Mouse (Mus musculus): ENCODE measurements at regions not wholly inside any gene's neighbourhood (a gene's known extent, or its start where the extent isn't known, plus 50 kb on each side); places are given as distances from the start of the nearest gene placed in this dataset.

- no peak for ATAC-seq
Measured at GRCm38 (mm10) chr2:46570416-46570815, 1453.2 kb upstream of the Zeb2 start.

DNA sequence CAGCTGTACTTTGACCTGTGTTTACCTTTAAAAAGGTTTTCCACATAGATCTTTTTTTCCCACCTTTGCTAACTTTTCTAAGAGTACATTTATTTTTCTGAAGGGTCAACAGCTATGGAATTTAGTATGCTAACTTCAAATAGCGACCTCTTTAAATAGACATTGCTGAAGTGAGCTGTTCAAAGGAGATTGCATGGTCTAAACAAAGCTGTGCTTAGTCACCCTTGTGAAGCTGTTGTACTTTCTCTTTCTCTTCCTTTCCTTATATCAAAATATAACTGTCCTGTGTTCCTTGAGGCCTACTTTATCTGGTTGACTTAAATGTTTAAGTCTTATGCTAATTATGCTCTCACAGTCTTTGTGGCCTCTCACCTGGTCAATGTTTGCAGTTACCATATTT is 1416.2 kb upstream of the Zeb2 start:
- DNase-seq (ENCODE audit: low read depth, low spot score), result no peak
- in situ Hi-C loops (cut with MboI; ENCODE audit: low pct_unique_long_range_greater_than_20kb), result no loop called here
- ChIA-PET POLR2A (interaction anchor here (1.0 kb wide), 1 partner anchor 8 kb away, joined by 4 read pairs; no protein-coding TSS in a partner anchor), CTCF (no interaction called here)
- no peak for TF ChIP-seq CTCF (IDR thresholded peaks at IDR 0.05)
- H3K27me3 ChIP-seq, result no peaks in the 10 kb centered on the region
- no peak for ATAC-seq

More at GRCm38 (mm10) chr2:46570416-46570815, 1453.2 kb upstream of the Zeb2 start:
- ChIA-PET POLR2A (no interaction called here), CTCF (no interaction called here)
- TF ChIP-seq CTCF (IDR thresholded peaks at IDR 0.05), result no peak
- H3K27me3 ChIP-seq, result no peaks in the 10 kb centered on the region
- no peak for DNase-seq (ENCODE audit: low read depth, low spot score)
- in situ Hi-C loops (cut with MboI; ENCODE audit: low pct_unique_long_range_greater_than_20kb), result no loop called here

DNA sequence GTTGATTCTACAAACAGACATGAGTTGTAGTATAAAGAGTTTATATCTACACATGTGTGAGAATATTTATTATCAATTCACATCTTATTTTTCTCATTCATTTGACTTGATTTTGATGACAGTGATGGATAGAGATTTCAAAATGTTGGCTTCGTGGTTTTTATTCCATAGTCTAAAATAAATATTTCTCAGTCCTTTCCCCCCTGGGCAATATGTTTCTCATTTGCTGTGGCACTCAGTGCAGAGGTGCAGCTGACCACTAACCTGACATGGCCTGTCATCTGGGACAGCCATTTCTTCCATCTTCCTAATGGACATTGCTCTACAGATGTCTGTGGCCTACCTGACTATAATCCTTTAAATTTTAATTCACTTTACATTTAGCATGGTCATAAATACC is 1413.5 kb upstream of the Zeb2 start:
- POLR2A ChIA-PET, result no interaction called here
- ATAC-seq (no peak), DNase-seq (ENCODE audit: low read depth, low spot score) (no peak)
- no peak for TF ChIP-seq CTCF (IDR thresholded peaks at IDR 0.05)
- in situ Hi-C loops (cut with MboI; ENCODE audit: low pct_unique_long_range_greater_than_20kb), result no loop called here
- no peaks in the 10 kb centered on the region for H3K27me3 ChIP-seq
- CTCF ChIA-PET, result no interaction called here

- DNase-seq (ENCODE audit: low read depth, low spot score), result no peak
- in situ Hi-C loops (cut with MboI; ENCODE audit: low pct_unique_long_range_greater_than_20kb), result no loop called here
- ChIA-PET CTCF (interaction anchor here (1.0 kb wide), 1 partner anchor 10 kb away, joined by 3 read pairs; no protein-coding TSS in a partner anchor), POLR2A (no interaction called here)
- TF ChIP-seq CTCF (IDR thresholded peaks at IDR 0.05), result no peak
- no peaks in the 10 kb centered on the region for H3K27me3 ChIP-seq
- no peak for ATAC-seq
Measured at GRCm38 (mm10) chr2:46525223-46525622, 1408.0 kb upstream of the Zeb2 start.

DNA sequence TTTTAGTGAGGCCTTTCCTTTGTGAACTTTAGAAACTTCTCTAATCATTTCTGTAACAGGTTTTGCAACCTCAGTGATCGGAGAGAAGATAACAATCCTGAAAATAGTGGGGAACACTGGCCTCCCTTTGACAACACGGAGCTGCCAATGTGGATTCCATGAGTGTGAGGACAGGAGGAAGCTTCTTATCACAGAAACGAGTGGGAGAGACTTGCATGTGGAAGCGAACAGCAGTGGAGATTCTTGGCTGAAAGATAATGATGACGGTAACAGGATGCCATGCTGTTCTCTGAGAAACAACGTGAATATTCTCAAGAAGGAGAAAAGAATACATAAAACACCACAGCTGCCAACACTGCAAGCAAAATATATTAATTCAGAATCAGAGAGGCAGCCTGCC is 1407.4 kb upstream of the Zeb2 start:
- DNase-seq (ENCODE audit: low read depth, low spot score) (no peak), ATAC-seq (no peak)
- no peak for TF ChIP-seq CTCF (IDR thresholded peaks at IDR 0.05)
- ChIA-PET POLR2A (no interaction called here), CTCF (interaction anchor here (1.0 kb wide), 1 partner anchor 11 kb away, joined by 3 read pairs; no protein-coding TSS in a partner anchor)
- H3K27me3 ChIP-seq, result no peaks in the 10 kb centered on the region
- in situ Hi-C loops (cut with MboI; ENCODE audit: low pct_unique_long_range_greater_than_20kb), result no loop called here

DNA sequence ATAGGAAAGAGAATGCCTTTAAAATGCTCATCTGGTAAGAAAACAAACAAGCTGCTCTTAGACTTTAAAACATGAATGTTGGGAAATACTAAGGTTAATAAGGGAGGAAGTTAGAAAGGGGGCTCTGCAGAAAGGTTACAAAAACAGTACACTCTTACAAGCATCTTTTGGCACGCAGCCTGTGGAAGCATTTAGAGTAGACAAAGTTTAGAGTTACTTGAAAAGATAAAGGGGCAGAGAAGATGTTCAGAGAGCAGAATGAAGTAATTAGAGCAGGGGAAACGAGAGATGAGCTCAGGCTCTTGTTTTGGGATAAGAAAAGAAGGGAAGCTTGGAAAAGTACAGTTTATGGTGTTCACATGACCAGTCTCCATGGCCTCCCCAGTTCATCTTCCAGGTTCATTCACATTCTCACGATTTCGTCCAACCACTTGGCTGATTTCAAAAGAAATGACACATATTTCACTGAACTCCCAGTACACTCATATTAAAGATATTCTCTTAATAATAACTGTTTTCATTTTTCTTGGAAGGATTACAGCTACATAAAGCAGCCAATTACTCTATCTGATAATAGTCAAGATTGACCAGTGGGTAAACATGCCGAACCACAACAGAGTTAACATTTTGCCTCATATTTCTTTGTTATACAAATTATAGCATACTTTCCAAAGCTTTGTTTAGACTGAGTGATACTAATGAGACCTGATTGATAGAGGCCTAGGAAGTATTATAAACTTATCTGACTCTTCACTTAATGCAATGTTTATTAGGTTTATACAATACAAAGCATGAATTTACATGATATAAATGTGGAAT is 1404.2 kb upstream of the Zeb2 start:
- H3K27me3 ChIP-seq, result no peaks in the 10 kb centered on the region
- no peak for ATAC-seq
- no peak for TF ChIP-seq CTCF (IDR thresholded peaks at IDR 0.05)
- DNase-seq (ENCODE audit: low read depth, low spot score), result no peak
- in situ Hi-C loops (cut with MboI; ENCODE audit: low pct_unique_long_range_greater_than_20kb), result no loop called here
- ChIA-PET CTCF (interaction anchor here (0.8 kb wide), 1 partner anchor 22 kb away, joined by 3 read pairs; no protein-coding TSS in a partner anchor), POLR2A (no interaction called here)

- POLR2A ChIA-PET, result no interaction called here
Measured at GRCm38 (mm10) chr2:46512237-46513028, 1395.2 kb upstream of the Zeb2 start.

GRCm38 (mm10) chr2:46506951-46507350 is 1389.8 kb upstream of the Zeb2 start:
- POLR2A ChIA-PET, result no interaction called here
- TF ChIP-seq CTCF (IDR thresholded peaks at IDR 0.05), result no peak
- DNase-seq (ENCODE audit: low read depth, low spot score), result no peak
- in situ Hi-C loops (cut with MboI; ENCODE audit: low pct_unique_long_range_greater_than_20kb), result no loop called here
- no peaks in the 10 kb centered on the region for H3K27me3 ChIP-seq
- ATAC-seq, result no peak
- CTCF ChIA-PET, result no interaction called here

More at GRCm38 (mm10) chr2:46512237-46513028, 1395.2 kb upstream of the Zeb2 start:
- DNase-seq (ENCODE audit: low read depth, low spot score) (no peak), ATAC-seq (no peak)
- H3K27me3 ChIP-seq, result no peaks in the 10 kb centered on the region
- no peak for TF ChIP-seq CTCF (IDR thresholded peaks at IDR 0.05)
- in situ Hi-C loops (cut with MboI; ENCODE audit: low pct_unique_long_range_greater_than_20kb), result no loop called here
- CTCF ChIA-PET, result no interaction called here

GRCm38 (mm10) chr2:46503074-46503473 is 1385.9 kb upstream of the Zeb2 start:
- CTCF ChIA-PET, result no interaction called here
- DNase-seq (ENCODE audit: low read depth, low spot score) (no peak), ATAC-seq (no peak)

GRCm38 (mm10) chr2:46492299-46492698 is 1375.1 kb upstream of the Zeb2 start:
- CTCF ChIA-PET, result no interaction called here
- no peak for ATAC-seq
- DNase-seq (ENCODE audit: low read depth, low spot score), result no peak
- no peak for TF ChIP-seq CTCF (IDR thresholded peaks at IDR 0.05)
- in situ Hi-C loops (cut with MboI; ENCODE audit: low pct_unique_long_range_greater_than_20kb), result no loop called here
- POLR2A ChIA-PET, result interaction anchor here (0.7 kb wide), 1 partner anchor 440 kb away, joined by 3 read pairs; no protein-coding TSS in a partner anchor
- H3K27me3 ChIP-seq, result no peaks in the 10 kb centered on the region

More at GRCm38 (mm10) chr2:46503074-46503473, 1385.9 kb upstream of the Zeb2 start:
- H3K27me3 ChIP-seq, result no peaks in the 10 kb centered on the region
- in situ Hi-C loops (cut with MboI; ENCODE audit: low pct_unique_long_range_greater_than_20kb), result no loop called here
- TF ChIP-seq CTCF (IDR thresholded peaks at IDR 0.05), result no peak
- POLR2A ChIA-PET, result no interaction called here

DNA sequence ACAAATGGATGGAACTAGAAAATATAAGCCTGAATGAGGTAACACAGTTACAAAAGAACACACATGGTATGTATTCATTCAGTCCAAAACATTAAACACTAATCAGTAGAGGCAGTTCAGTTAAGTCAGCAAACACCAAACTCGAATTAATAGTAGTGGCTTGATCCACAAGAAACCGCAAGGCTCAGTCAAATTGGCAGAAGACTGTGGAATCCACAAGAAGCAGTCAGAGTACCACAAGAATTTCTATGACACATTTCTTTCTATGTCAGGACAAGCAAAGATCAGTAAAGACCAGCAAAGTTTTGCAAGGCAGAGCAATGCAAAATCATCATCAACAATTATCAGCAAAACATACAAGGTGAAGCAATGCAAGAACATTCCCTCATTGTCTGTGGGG is 1373.9 kb upstream of the Zeb2 start:
- TF ChIP-seq CTCF (IDR thresholded peaks at IDR 0.05), result no peak
- POLR2A ChIA-PET, result no interaction called here

More for the DNA sequence above, 1373.9 kb upstream of the Zeb2 start:
- in situ Hi-C loops (cut with MboI; ENCODE audit: low pct_unique_long_range_greater_than_20kb), result no loop called here
- CTCF ChIA-PET, result no interaction called here
- no peaks in the 10 kb centered on the region for H3K27me3 ChIP-seq
- ATAC-seq, result no peak
- no peak for DNase-seq (ENCODE audit: low read depth, low spot score)

All from Patski (cell line).